Mouse (Mus musculus) C2C12 (cell line): ENCODE measurements around the gene Ttbk2. TPM values are rescaled to one million over a fixed set of nuclear protein-coding genes. Genes with fewer than 3 reads are reported as not detected.

ENCODE experiments used
- H3K27me3 ChIP-seq: one replicate; pipeline ENCODE4 v1.6.1; 2011; ENCODE audit not compliant: control insufficient read depth, insufficient read depth, insufficient read length
- H3K36me3 ChIP-seq: one replicate; pipeline ENCODE4 v1.6.1; 2011; ENCODE audit not compliant: control insufficient read depth, insufficient read depth
- H3K4me3 ChIP-seq: one replicate; pipeline ENCODE4 v1.5.1; 2011; ENCODE audit warnings: mild to moderate bottlenecking, control low read depth; ENCODE audit not compliant: poor library complexity, insufficient read depth, severe bottlenecking
- H3K79me2 ChIP-seq: one replicate; pipeline ENCODE4 v1.6.1; 2011; ENCODE audit not compliant: control insufficient read depth, insufficient read depth
- H3K79me3 ChIP-seq: one replicate; pipeline ENCODE4 v1.6.1; 2011; ENCODE audit warnings: low read depth, control low read depth
- H3ac ChIP-seq: one replicate; pipeline ENCODE3; 2011; ENCODE audit warnings: low read depth; ENCODE audit not compliant: control insufficient read depth, insufficient read length
- CEBPB ChIP-seq: IDR thresholded peaks from one replicate; pipeline ENCODE4 v1.6.1; 2011; ENCODE audit warnings: low read depth, mild to moderate bottlenecking, control low read depth, moderate library complexity
- CTCF ChIP-seq: IDR thresholded peaks from one replicate; pipeline ENCODE4 v1.5.1; 2011; ENCODE audit not compliant: control insufficient read depth, insufficient read depth, insufficient read length
- FOSL1 ChIP-seq: IDR thresholded peaks from one replicate; pipeline ENCODE4 v1.8.0; 2011; ENCODE audit warnings: mild to moderate bottlenecking, low read length; ENCODE audit not compliant: poor library complexity, insufficient read depth, severe bottlenecking
- MAX ChIP-seq: IDR thresholded peaks from one replicate; pipeline ENCODE4 v1.6.1; 2011; ENCODE audit warnings: mild to moderate bottlenecking, control low read depth
- MYOD1 ChIP-seq: IDR thresholded peaks from one replicate; pipeline ENCODE4 v1.6.1; 2011; ENCODE audit warnings: low read depth; ENCODE audit not compliant: control insufficient read depth, insufficient read length
- MYOG ChIP-seq: IDR thresholded peaks from one replicate; pipeline ENCODE4 v1.6.1; 2011; ENCODE audit not compliant: control insufficient read depth, insufficient read length; ENCODE audit errors: extremely low read depth
- USF1 ChIP-seq: IDR thresholded peaks from one replicate; pipeline ENCODE4 v1.6.1; 2011; ENCODE audit warnings: low read depth, mild to moderate bottlenecking, control low read depth, moderate library complexity
- long read RNA-seq, 2 experiments: library from polyadenylated mRNA; unstranded; transcript quantifications; one replicate each; pipeline ENCODE4 v2.0.0; 2019 to 2020
- polyA plus RNA-seq: library from polyadenylated mRNA; unstranded; fragments of >200 nt; fragmentation: generic; extraction: Trizol; gene quantifications from one replicate; pipeline ENCODE4 v1.2.1, GENCODE M21; 2012; ENCODE audit warnings: missing spikeins

Gene Ttbk2
- polyA plus RNA-seq = 2.0 TPM
- long read RNA-seq, experiment 1 = 0 reads
- long read RNA-seq, experiment 2, partial matches to known transcripts = 0 of 3 reads
- long read RNA-seq, experiment 2, other reads (novel, unspliced or antisense) = 1 of 3 reads

DNA sequence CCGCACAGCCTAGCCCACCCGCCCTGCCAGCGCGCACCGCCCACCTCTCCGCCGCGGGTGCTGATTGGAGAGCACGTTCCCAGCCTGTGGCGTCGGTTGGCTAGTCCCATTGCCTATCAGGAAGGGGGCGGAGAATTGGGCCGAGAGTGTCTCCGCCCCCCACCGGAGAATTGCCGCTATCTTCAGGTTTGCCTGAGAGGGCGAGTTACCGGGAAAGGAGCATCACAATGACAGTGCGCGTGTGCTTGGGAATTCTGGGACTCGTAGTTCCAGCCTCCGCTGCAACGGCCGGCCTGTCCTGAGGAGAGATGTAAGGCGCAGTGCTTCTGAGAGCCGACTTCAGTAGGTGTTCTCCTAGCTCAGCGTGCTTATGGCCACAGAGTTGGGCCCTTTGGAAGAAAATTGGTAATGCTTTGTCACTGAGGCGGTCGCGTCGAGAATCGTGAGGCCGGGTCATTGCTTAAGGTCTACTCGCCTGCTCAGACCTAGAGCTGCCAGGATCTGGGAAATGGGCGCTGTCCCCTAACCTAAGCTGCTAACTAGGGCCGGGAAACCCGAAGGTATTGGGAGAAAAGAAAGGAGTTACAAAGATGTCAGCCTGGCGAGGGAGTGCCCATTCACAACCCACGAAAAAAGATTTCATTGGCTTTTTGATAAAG, at the start of gene Ttbk2:
Ttbk2 (minus strand) TSS at position 181 of the 659 bp plus-strand sequence.
- Histone ChIP-seq H3K79me3 (peaks cover 4% of the 10 kb centered on the region), H3K36me3 (no peaks in the 10 kb centered on the region), H3ac (peak within 1 kb of the TSS; percentile 82), H3K79me2 (peaks cover 36% of the 10 kb centered on the region), H3K27me3 (no peaks in the 10 kb centered on the region), H3K4me3 (peak within 1 kb of the TSS; percentile 74)
- TF ChIP-seq CEBPB = no peak
- TF ChIP-seq MYOG = no peak
- no peak for TF ChIP-seq CTCF

DNA sequence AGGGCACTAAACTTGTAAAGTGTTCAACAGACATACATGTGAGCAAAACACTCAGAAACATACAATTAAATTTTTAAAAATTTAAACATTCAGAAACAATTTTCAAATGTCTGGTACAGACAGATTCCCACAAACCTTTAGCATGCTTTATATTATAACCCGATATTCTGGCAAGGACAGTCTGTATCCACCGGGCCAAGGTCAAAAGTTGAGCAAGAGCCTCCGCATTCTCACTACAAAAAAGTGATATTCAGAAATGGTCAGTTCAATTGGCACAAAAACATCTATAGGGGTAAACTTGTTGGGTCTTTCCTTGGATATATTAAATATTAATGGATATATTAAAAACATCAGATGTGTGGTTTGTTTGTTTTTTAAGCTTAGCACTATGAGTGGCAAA, 46.0 kb upstream of the Ttbk2 start:
- no peak overlapping the region for H3K4me3 ChIP-seq
- H3K36me3 ChIP-seq = peaks cover 64% of the 10 kb centered on the region

DNA sequence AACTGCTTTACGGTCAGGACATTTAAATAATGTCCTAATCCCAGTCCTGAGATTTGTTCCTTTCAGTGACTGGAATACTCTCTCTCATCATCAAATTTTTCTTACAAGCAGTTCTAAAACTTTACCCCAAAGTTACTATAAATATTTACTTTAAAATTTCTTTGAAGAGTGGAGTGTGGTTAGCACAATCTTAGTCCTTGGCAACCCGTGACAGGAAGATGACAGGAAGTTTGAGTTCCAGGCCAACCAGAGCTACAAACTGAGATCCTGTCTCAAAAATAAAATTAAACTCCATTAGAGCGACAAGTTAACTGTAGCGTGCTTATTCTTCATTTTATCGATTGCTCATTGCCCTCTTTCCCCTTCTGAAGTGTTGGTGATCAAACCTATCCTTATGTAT, 37.2 kb upstream of the Ttbk2 start:
- no peaks in the 10 kb centered on the region for H3K27me3 ChIP-seq
- H3K79me3 ChIP-seq = no peaks in the 10 kb centered on the region
- H3K4me3 ChIP-seq = no peak overlapping the region
- TF ChIP-seq MYOD1 (no peak), MYOG (no peak), FOSL1 (no peak), CEBPB (no peak), CTCF (no peak)
- H3K36me3 ChIP-seq = peaks cover 34% of the 10 kb centered on the region
- no peak overlapping the region for H3ac ChIP-seq
- no peaks in the 10 kb centered on the region for H3K79me2 ChIP-seq

More for the DNA sequence above, 46.0 kb upstream of the Ttbk2 start:
- H3K79me2 ChIP-seq = no peaks in the 10 kb centered on the region
- no peaks in the 10 kb centered on the region for H3K27me3 ChIP-seq
- TF ChIP-seq CTCF (no peak), CEBPB (no peak), MYOG (no peak), FOSL1 (no peak), MYOD1 (no peak), MAX (no peak), USF1 (no peak)
- no peak overlapping the region for H3ac ChIP-seq
- no peaks in the 10 kb centered on the region for H3K79me3 ChIP-seq

DNA sequence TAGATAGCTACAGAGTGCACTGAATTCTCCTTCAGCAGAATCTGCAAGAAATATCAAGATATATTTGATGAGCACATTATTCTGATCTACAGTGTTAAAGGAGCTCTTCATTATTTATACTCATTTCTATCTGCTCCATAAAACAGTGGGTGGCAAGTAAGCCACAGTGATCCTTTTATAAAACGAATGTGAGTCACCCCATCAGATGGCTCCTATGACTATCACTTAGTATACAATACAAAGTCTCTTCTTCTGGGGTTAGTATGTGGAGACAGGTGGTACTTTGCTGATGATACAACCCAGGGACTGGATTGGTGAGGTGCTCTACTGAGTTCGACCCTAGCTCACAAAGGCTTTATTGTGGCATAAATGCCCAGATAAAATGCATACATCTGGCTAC, 22.8 kb upstream of the Ttbk2 start:
- H3K27me3 ChIP-seq = no peaks in the 10 kb centered on the region
- H3K79me3 ChIP-seq = no peaks in the 10 kb centered on the region
- no peaks in the 10 kb centered on the region for H3K79me2 ChIP-seq
- no peak overlapping the region for H3K4me3 ChIP-seq
- TF ChIP-seq CTCF (no peak), CEBPB (no peak), MAX (no peak), MYOD1 (no peak), FOSL1 (no peak), USF1 (no peak), MYOG (no peak)
- peaks cover 63% of the 10 kb centered on the region for H3K36me3 ChIP-seq
- no peak overlapping the region for H3ac ChIP-seq

DNA sequence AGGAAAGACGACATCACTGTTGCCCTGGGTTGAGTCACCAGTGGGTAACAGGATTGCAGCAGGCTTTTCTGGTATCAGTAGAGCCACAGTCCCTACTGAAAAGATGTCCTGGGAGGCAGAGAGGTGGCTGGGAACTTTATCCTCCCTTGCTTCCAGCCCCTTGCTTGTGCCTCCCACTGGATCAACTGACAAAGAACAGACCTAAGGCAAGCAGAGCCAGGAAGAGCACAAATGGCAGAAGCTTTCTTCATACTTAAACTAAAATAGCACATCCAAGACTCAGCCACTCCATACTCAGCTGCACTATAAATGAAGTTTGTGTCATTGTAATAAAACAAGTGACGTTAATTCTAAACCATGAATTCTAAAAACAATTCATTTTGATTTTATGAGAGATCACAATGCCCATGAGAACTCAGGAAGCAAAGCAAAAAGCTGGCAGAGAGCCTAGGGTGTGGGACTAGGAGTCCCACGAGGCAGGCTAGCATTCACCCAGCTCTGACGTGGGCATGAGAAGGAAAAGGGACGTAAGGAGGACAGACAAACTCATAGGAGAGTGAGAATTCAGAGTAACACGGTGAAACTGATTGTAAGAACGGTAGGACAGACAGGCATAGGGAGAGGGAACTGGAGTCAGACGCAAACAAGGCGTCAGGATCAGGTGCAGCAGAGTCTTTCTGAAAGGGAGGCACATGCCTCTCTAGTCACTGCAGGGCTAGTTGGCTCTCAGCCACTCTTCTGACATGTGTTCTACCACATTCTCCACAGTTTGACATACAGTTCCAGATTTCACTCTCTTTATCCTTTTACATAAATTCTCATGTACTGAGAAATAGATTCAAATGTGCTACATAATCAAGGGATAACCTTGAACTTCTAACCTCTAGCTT, 21.3 kb upstream of the Ttbk2 start:
- H3K27me3 ChIP-seq = no peaks in the 10 kb centered on the region
- TF ChIP-seq MAX (no peak), MYOG (no peak), USF1 (no peak), CTCF (no peak), CEBPB (no peak), FOSL1 (no peak), MYOD1 (no peak)
- H3ac ChIP-seq = no peak overlapping the region
- H3K79me3 ChIP-seq = no peaks in the 10 kb centered on the region
- no peak overlapping the region for H3K4me3 ChIP-seq
- peaks cover 55% of the 10 kb centered on the region for H3K36me3 ChIP-seq
- no peaks in the 10 kb centered on the region for H3K79me2 ChIP-seq
